Mouse (Mus musculus) cerebellum, postnatal 14 days (tissue): ENCODE results near the gene Pld4.

Experiments
- DNase-seq, 2 experiments: peaks; one replicate each; pipeline ENCODE4 v3.0.0; 2021; ENCODE audit warnings: mixed read lengths in 2 of 2

The Pld4 gene

DNA sequence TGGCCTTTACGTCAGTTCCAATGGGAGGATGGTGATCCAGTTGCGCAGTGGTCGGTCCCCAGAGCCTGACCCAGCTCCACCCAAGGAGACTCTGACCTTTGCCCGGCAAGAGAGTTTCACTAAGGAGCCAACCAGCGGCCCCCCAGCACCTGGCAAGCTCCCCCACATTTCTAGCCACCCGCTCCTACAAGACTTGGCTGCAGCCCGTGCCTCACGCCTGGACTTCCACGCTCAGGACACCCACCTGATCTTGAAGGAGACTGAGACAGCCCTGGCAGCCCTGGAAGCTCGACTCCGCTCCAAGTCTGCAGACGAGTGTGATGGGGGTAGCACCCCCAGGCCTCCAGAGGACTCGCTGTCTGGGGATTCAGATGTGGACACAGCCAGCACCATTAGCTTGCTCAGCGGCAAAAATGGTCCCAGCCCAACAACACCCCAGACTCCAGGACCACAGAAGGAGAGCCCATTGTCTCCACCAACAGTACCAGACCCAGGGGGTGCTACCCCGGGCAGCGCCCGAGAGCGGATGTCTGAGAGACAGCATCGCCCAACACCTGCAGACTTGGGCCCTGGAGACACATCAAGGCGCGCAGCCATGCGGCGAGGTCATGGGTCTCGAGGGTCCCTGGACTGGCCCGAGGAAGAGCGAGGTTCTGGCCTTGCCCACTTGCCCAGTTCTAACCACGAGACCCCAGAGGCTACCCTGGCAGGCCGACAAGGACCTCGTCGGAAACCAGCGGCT lies 22.0 kb upstream of the Pld4 start:
- DNase-seq, result peak; percentile 57 to 60

DNA sequence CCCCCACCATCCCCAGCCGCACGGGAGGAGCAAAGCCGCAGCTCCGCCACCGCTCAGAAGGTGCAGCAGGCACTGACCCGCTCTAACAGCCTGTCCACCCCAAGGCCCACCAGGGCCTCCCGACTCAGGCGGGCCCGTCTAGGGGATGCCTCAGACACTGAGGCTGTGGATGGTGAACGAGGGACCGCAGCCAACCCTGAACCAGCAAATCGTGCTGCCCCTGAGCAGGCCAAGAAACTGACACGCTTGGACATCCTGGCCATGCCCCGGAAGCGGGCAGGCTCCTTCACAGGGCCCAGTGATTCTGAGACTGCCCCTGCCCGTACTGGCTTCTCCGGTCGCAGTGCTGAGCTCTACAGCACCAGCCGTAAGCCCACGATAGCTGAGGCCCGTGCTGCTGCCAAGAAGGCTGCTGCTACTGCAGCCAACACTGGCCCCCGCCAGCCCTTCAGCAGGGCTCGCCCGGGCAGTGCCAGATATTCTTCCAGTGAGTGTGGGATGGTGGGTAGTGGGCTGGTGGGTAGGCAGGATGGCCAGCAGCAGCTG lies 21.4 kb upstream of the Pld4 start:
- peak; percentile 82 for DNase-seq

DNA sequence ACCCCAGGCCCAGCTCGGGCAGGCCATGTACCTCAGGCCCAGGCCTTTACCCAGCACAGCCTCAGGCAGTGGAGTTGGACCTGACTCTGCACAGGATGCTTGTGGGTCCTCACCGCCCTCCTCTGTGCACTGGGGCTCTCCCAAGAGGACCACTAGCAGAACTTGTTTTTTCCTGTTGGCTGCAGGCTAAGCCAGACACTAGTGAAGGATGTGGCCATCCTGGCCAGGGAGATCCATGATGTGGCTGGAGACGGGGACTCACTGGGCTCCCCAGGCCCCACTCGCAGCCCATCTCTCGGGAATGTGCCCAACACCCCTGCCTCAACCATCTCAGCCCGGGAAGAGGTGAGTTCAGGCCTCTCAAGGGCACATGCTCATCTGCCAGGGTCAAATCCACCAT lies 17.7 kb upstream of the Pld4 start:
- peak; percentile 8 to 19 for DNase-seq

- DNase-seq, result peak; percentile 79 to 87
Observed at GRCm38 (mm10) chr12:112743168-112743975, 17.1 kb upstream of the Pld4 start.

DNA sequence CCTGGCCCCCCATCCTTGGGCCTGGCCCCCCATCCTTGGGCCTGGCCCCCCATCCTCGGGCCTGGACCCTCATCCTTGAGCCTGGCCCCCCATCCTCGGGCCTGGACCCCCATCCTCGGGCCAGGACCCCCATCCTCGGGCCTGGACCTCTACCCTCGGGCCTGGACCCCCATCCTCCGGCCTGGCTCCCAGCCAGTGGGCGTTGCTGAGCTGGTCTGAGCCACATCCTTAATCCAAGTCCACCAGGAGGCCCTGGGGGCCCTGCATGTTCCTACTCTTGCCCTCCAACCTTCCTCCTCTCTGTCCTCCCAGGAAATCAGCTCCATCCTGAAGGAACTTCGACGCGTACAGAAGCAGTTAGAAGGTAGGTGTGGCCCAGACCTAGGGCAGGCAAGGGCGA lies 16.2 kb upstream of the Pld4 start:
- peak in 1 of 2 experiments; percentile 49 for DNase-seq

- peak in 1 of 2 experiments; percentile 59 for DNase-seq
Observed at GRCm38 (mm10) chr12:112744891-112745580, 15.4 kb upstream of the Pld4 start.

DNA sequence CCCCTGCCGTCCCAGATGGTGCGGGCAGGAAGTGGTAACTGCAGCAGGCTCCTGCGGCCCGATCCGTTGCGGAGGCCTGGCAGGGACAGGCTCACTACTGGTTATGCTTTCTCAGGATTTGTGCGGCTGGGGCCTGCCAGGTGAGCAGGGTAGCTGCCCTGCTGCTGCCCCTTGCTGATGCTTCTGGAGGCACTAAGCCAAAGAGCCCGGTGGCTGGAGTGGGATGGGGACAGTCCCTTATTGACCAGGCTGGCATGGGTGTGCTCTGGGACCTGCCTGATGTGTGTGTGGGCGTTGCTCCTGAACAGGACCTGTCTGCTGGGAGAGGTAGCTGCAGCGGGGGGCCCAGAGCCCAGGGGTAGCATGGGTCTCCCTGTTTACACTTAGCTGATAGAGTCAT lies 14.7 kb upstream of the Pld4 start:
- DNase-seq, result peak; percentile 26 to 35

- DNase-seq, result no peak
Observed at GRCm38 (mm10) chr12:112746461-112746807, 14.0 kb upstream of the Pld4 start.

DNA sequence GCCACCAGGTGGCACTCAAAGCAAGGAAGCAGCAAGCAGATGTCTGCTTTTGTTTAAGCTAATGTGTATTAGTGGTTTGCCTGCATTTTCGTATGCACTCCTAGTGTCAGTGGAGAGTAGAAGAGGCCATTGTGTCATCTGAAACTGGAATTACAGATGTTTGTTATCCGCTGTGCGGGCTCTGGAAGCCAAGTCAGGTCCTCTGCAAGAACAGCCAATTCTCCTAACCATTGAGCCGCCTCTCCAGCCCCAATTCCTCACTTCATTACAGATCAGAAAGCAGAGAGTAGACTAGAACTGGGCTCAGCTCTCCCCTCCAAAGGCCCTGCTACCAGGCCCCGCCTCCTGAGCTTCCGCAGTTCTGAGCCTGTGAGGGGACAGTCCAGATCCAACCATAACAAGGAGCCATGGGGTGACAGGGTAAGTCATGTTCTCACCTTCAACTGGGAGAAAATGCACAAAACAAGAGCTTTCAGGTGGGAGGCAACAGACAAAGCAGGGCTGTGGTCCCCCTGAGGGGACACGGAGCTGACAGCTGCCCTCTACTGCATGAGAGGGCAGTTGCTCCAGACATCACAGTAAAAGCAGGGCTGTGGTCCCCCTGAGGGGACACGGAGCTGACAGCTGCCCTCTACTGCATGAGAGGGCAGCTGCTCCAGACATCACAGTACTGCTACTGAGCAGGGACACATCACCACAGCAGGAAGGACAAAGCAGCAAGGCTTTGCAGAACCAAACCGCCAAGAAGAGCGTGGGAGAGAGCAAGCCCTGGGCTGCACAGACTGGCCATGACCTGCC lies 13.4 kb upstream of the Pld4 start:
- DNase-seq, result peak; percentile 66 to 69

- DNase-seq, result peak in 1 of 2 experiments; percentile 12
Observed at GRCm38 (mm10) chr12:112747606-112747970, 12.9 kb upstream of the Pld4 start.

DNA sequence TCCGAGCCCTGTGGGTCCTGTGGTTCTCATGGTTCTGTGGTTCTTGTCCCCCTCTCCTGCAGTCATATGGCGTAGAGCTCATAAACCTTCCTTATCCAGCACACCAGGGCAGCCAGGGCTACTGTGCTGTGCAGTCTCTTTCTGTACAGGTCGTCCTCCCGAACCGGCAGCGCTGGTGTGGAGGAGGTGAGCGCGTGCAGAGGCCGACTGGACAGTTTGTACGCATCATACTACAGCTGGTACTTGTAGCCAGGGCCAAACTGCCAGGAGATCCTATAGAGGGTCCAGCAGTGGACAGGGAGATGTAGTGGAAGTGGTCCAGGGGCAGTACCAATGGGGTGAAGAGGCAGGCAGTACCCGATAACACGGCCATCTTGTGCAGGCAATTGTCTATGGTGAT lies 9.5 kb upstream of the Pld4 start:
- DNase-seq, result peak in 1 of 2 experiments; percentile 5

- DNase-seq, result no peak
Observed at GRCm38 (mm10) chr12:112752399-112752798, 8.1 kb upstream of the Pld4 start.

- no peak for DNase-seq
Observed at GRCm38 (mm10) chr12:112755900-112756299, 4.6 kb upstream of the Pld4 start.

DNA sequence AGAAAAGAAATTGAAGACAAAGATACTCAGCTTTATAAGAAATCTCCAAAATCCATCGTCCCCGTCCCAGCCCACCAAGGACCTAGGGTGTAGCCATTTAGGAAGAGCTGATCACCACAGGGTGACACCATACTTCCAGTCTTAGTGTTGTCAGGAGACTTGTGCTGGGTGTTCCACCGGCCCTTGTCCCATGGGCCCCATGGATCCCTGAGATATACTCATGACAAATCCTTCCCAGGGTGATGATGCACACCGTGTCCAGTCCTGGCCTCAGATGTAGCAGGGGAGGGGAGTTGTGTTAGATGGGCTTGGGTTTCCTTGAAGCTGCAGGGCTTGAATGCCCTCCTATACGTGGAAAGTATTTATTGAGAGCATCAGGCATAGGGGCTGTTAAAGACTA lies 2.6 kb upstream of the Pld4 start:
- no peak for DNase-seq

- no peak for DNase-seq
Observed at GRCm38 (mm10) chr12:112759471-112759870, 984 bp upstream of the Pld4 start.

GRCm38 (mm10) chr12:112761411-112761810 lies 956 bp downstream of the Pld4 start:
- no peak for DNase-seq

- DNase-seq, result no peak
Observed at GRCm38 (mm10) chr12:112762018-112762417, 1.6 kb downstream of the Pld4 start.

- DNase-seq, result no peak
Observed at GRCm38 (mm10) chr12:112763176-112763575, 2.7 kb downstream of the Pld4 start.

DNA sequence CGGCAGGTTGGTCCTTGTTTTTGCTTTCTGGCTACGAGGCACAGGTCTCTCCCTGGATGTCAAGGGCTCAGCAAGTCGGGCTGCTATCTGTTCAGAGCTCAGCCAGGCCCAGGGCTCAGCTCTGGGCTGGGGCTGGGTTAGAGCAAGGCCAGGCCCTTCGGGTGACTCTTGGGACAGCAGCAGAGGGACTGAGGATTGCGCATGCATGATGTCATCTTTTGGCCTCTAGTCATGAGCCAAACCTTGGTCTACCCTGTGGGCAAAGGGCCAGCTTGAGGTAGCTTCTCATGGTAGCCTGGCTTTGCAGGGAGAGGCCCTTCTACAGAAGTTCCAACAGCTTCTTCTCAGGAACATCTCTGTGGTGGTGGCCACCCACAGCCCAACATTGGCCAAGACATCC lies 3.7 kb downstream of the Pld4 start:
- DNase-seq, result no peak

- DNase-seq, result no peak
Observed at GRCm38 (mm10) chr12:112764991-112765390, 4.5 kb downstream of the Pld4 start.

GRCm38 (mm10) chr12:112766586-112766985 lies 6.1 kb downstream of the Pld4 start:
- DNase-seq, result no peak
